Mouse (Mus musculus) layer of hippocampus, adult 9-11 months (tissue): ENCODE results near the gene Cldn1.

Experiments used
- DNase-seq: peaks from one replicate; pipeline ENCODE4 v3.0.0; 2022

Gene Cldn1

GRCm38 (mm10) chr16:26371325-26372053 is at the start of gene Cldn1:
Cldn1 (minus strand) TSS chr16:26371841.
- DNase-seq, result peak; percentile 67

- peak; percentile 46 for DNase-seq
Observed at GRCm38 (mm10) chr16:26418616-26419015, 47.0 kb upstream of the Cldn1 start.

- DNase-seq, result no peak
Observed at GRCm38 (mm10) chr16:26404070-26404469, 32.4 kb upstream of the Cldn1 start.

GRCm38 (mm10) chr16:26400971-26401370 is 29.3 kb upstream of the Cldn1 start:
- peak; percentile 4 for DNase-seq

GRCm38 (mm10) chr16:26400549-26400948 is 28.9 kb upstream of the Cldn1 start:
- no peak for DNase-seq

GRCm38 (mm10) chr16:26390936-26391335 is 19.3 kb upstream of the Cldn1 start:
- DNase-seq, result no peak

- no peak for DNase-seq
Observed at GRCm38 (mm10) chr16:26386159-26386558, 14.5 kb upstream of the Cldn1 start.

GRCm38 (mm10) chr16:26384112-26384649 is 12.5 kb upstream of the Cldn1 start:
- no peak for DNase-seq

- no peak for DNase-seq
Observed at GRCm38 (mm10) chr16:26377170-26377569, 5.5 kb upstream of the Cldn1 start.

GRCm38 (mm10) chr16:26370127-26370526 is 1.5 kb downstream of the Cldn1 start:
- no peak for DNase-seq

GRCm38 (mm10) chr16:26369044-26369730 is 2.5 kb downstream of the Cldn1 start:
- no peak for DNase-seq

- no peak for DNase-seq
Observed at GRCm38 (mm10) chr16:26368121-26368520, 3.5 kb downstream of the Cldn1 start.

GRCm38 (mm10) chr16:26360694-26361093 is 10.9 kb downstream of the Cldn1 start:
- DNase-seq, result no peak

GRCm38 (mm10) chr16:26359619-26360018 is 12.0 kb downstream of the Cldn1 start:
- no peak for DNase-seq

- DNase-seq, result no peak
Observed at GRCm38 (mm10) chr16:26358898-26359297, 12.7 kb downstream of the Cldn1 start.

GRCm38 (mm10) chr16:26357863-26358780 is 13.5 kb downstream of the Cldn1 start:
- no peak for DNase-seq

- no peak for DNase-seq
Observed at GRCm38 (mm10) chr16:26355513-26355912, 16.1 kb downstream of the Cldn1 start.

GRCm38 (mm10) chr16:26350786-26351185 is 20.9 kb downstream of the Cldn1 start:
- no peak for DNase-seq

GRCm38 (mm10) chr16:26348809-26349208 is 22.8 kb downstream of the Cldn1 start:
- peak; percentile 17 for DNase-seq

GRCm38 (mm10) chr16:26316281-26316680 is 55.4 kb downstream of the Cldn1 start:
- no peak for DNase-seq

GRCm38 (mm10) chr16:26314815-26315214 is 56.8 kb downstream of the Cldn1 start:
- peak; percentile 14 for DNase-seq

- no peak for DNase-seq
Observed at GRCm38 (mm10) chr16:26309402-26309801, 62.2 kb downstream of the Cldn1 start.
